Mouse (Mus musculus) cerebellum, postnatal 25 days (tissue): ENCODE results near the gene Dpp8.
"Not testable (repeated sequence)": the region's sequence is repeated elsewhere in the genome, so short reads cannot be mapped to it uniquely, and the experiment has no call there.

ENCODE experiments used
- DNase-seq, 2 experiments: peaks; one replicate each; pipeline ENCODE4 v3.0.0; 2021; ENCODE audit warnings: mixed read lengths in 2 of 2

Gene Dpp8

GRCm38 (mm10) chr9:65032269-65033108, at the start of gene Dpp8:
Gene Dpp8, plus strand, starts transcription at chr9:65032414.
- peak; percentile 96 to 98 for DNase-seq

GRCm38 (mm10) chr9:64985037-64985794, 47.0 kb upstream of the Dpp8 start:
- DNase-seq = no peak

GRCm38 (mm10) chr9:64985807-64986206, 46.4 kb upstream of the Dpp8 start:
- no peak for DNase-seq

- no peak for DNase-seq
These were observed 44.6 kb upstream of the Dpp8 start for GRCm38 (mm10) chr9:64987651-64988050.

- DNase-seq = no peak
These were observed 43.8 kb upstream of the Dpp8 start for GRCm38 (mm10) chr9:64988443-64988842.

GRCm38 (mm10) chr9:64990291-64990690, 41.9 kb upstream of the Dpp8 start:
- DNase-seq = no peak

- not testable (repeated sequence) for DNase-seq
These were observed 36.8 kb upstream of the Dpp8 start for GRCm38 (mm10) chr9:64995464-64995863.

GRCm38 (mm10) chr9:65001481-65001880, 30.7 kb upstream of the Dpp8 start:
- DNase-seq = no peak

GRCm38 (mm10) chr9:65005737-65006136, 26.5 kb upstream of the Dpp8 start:
- DNase-seq = no peak

- no peak for DNase-seq
These were observed 21.6 kb upstream of the Dpp8 start for GRCm38 (mm10) chr9:65010632-65011031.

GRCm38 (mm10) chr9:65011304-65011703, 20.9 kb upstream of the Dpp8 start:
- DNase-seq = peak in 1 of 2 experiments; percentile 47

- DNase-seq = no peak
These were observed 16.6 kb upstream of the Dpp8 start for GRCm38 (mm10) chr9:65015461-65016222.

- DNase-seq = no peak
These were observed 15.8 kb upstream of the Dpp8 start for GRCm38 (mm10) chr9:65016241-65016977.

GRCm38 (mm10) chr9:65016978-65017827, 15.0 kb upstream of the Dpp8 start:
- DNase-seq = no peak

- no peak for DNase-seq
These were observed 14.3 kb upstream of the Dpp8 start for GRCm38 (mm10) chr9:65017896-65018295.

- no peak for DNase-seq
These were observed 13.6 kb upstream of the Dpp8 start for GRCm38 (mm10) chr9:65018588-65019121.

- DNase-seq = no peak
These were observed 13.1 kb upstream of the Dpp8 start for GRCm38 (mm10) chr9:65019146-65019545.

GRCm38 (mm10) chr9:65020128-65020527, 12.1 kb upstream of the Dpp8 start:
- DNase-seq = no peak

- peak; percentile 92 to 96 for DNase-seq
These were observed 11.0 kb upstream of the Dpp8 start, which contains the start of gene Hacd3 for GRCm38 (mm10) chr9:65020991-65021886. Gene Hacd3, minus strand, starts transcription at chr9:65021693.
